Mouse (Mus musculus): Measurements from ENCODE around the gene Amz2.

DNA sequence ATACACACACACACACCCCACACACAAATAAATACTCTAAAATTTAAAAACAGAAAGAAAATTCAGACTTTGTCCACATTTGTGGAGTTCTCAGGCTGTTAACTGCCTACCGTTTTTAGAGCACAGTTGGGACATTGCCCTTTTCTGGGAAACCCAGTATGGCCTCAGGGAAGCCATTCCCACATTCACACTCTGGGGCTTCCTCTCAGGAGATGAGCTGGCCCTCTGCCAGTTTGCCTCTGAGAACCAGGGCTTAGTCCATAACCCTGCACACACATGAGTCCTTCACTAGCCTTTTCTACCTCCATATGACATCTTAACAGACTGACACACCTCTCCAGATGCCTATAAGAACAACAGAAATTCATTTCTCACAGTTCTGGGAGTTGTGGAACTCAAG is 2.5 kb upstream of the Amz2 start:
- TF ChIP-seq POLR2A (IDR thresholded peaks at IDR 0.05; ENCODE audit: borderline replicate concordance, extremely low read depth, low read depth, low read length) (no peak), CTCF (IDR thresholded peaks at IDR 0.05; ENCODE audit: insufficient read depth, low read length) (no peak)

Measured in lung, adult 2 months (tissue).